Mouse (Mus musculus) kidney, embryonic 15.5 days (tissue): ENCODE data around the gene Hus1. TPM values are rescaled to one million over a fixed set of nuclear protein-coding genes. Genes with fewer than 3 reads are reported as not detected.

ENCODE experiments used
- ATAC-seq: fragments of 200-750 bp; cut with Nextera tagmentation; replicated peaks from 2 replicates; pipeline ENCODE4 v1.8.0; 2017; ENCODE audit warnings: moderate TSS enrichment; ENCODE audit not compliant: low FRiP score
- H3K27ac ChIP-seq: fragments of 300-500 bp; sonication (generic); 2 replicates; pipeline ENCODE4 v1.5.1; 2015; ENCODE audit warnings: mild to moderate bottlenecking, inconsistent platforms
- H3K27me3 ChIP-seq: fragments of 300-500 bp; sonication (generic); 2 replicates; pipeline ENCODE4 v1.6.1; 2015; ENCODE audit warnings: inconsistent platforms
- H3K36me3 ChIP-seq: fragments of 300-500 bp; sonication (generic); 2 replicates; pipeline ENCODE4 v1.6.1; 2015; ENCODE audit warnings: inconsistent platforms
- H3K4me1 ChIP-seq: fragments of 300-500 bp; sonication (generic); 2 replicates; pipeline ENCODE4 v1.6.1; 2015; ENCODE audit warnings: inconsistent platforms
- H3K4me2 ChIP-seq: fragments of 300-500 bp; sonication (generic); 2 replicates; pipeline ENCODE4 v1.6.1; 2015; ENCODE audit warnings: moderate library complexity, mild to moderate bottlenecking, inconsistent platforms
- H3K4me3 ChIP-seq: fragments of 300-500 bp; sonication (generic); replicated peaks from 2 replicates; pipeline ENCODE4 v1.5.1; 2015; ENCODE audit warnings: mild to moderate bottlenecking, inconsistent platforms
- H3K9ac ChIP-seq: fragments of 300-500 bp; sonication (generic); 2 replicates; pipeline ENCODE4 v1.6.1; 2015; ENCODE audit warnings: mild to moderate bottlenecking, inconsistent platforms
- H3K9me3 ChIP-seq: fragments of 300-500 bp; sonication (generic); replicated peaks from 2 replicates; pipeline ENCODE4 v1.6.1; 2016; ENCODE audit warnings: inconsistent platforms
- WGBS: fragments of 180-500 bp; shearing (Covaris S2); methylation state at CpG from one replicate; pipeline ENCODE4 v1.1.7; 2015; ENCODE audit warnings: mixed read lengths; 5-methylcytosine and 5-hydroxymethylcytosine counted together
- polyA plus RNA-seq: library from polyadenylated mRNA; unstranded; fragments of >200 nt; fragmentation: Nextera tagmentation; extraction: Ambion mirVana; gene quantifications from 2 replicates; pipeline ENCODE4 v1.2.1, GENCODE M21; 2015

Hus1 gene
- polyA plus RNA-seq, 1 experiment from 2014 or later: 22.1 TPM

GRCm38 (mm10) chr11:9025211-9025610 lies 14.2 kb upstream of the Hus1 start:
- no peak overlapping the region for H3K4me2 ChIP-seq
- H3K4me1 ChIP-seq: no peaks in the 10 kb centered on the region
- H3K27ac ChIP-seq: no peak overlapping the region
- H3K4me3 ChIP-seq: no peak overlapping the region
- WGBS: 78% methylated on average over 3 of the region's 3 CpGs
- H3K36me3 ChIP-seq: no peaks in the 10 kb centered on the region
- no peaks in the 10 kb centered on the region for H3K9me3 ChIP-seq
- 0 out of 2 replicates have a peak, but pooled peaks cover 3% of the 10 kb centered on the region for H3K27me3 ChIP-seq
- no peak overlapping the region for H3K9ac ChIP-seq
- ATAC-seq: no peak

- Histone ChIP-seq H3K4me2 (no peak overlapping the region), H3K4me1 (no peaks in the 10 kb centered on the region), H3K36me3 (no peaks in the 10 kb centered on the region), H3K9ac (no peak overlapping the region), H3K27me3 (0 out of 2 replicates have a peak, but pooled peaks cover 3% of the 10 kb centered on the region), H3K27ac (no peak overlapping the region), H3K9me3 (no peaks in the 10 kb centered on the region), H3K4me3 (no peak overlapping the region)
- WGBS: 79% methylated on average over 7 of the region's 7 CpGs
- no peak for ATAC-seq
These were observed 13.8 kb upstream of the Hus1 start for GRCm38 (mm10) chr11:9024782-9025181.

- no peak overlapping the region for H3K4me2 ChIP-seq
- H3K4me3 ChIP-seq: no peak overlapping the region
- H3K9me3 ChIP-seq: no peaks in the 10 kb centered on the region
- H3K4me1 ChIP-seq: no peaks in the 10 kb centered on the region
- 86% methylated on average over 5 of the region's 5 CpGs for WGBS
- H3K27me3 ChIP-seq: peaks cover 7% of the 10 kb centered on the region; the same call in 1 of the 2 replicates
- no peak overlapping the region for H3K27ac ChIP-seq
- no peak overlapping the region for H3K9ac ChIP-seq
- ATAC-seq: no peak
- H3K36me3 ChIP-seq: no peaks in the 10 kb centered on the region
These were observed 9.2 kb upstream of the Hus1 start for GRCm38 (mm10) chr11:9020207-9020606.

GRCm38 (mm10) chr11:9018491-9019267 lies 7.7 kb upstream of the Hus1 start:
- no peaks in the 10 kb centered on the region for H3K9me3 ChIP-seq
- WGBS: 79% methylated on average over 6 of the region's 6 CpGs

GRCm38 (mm10) chr11:9014740-9015139 lies 3.7 kb upstream of the Hus1 start:
- H3K4me2 ChIP-seq: no peak overlapping the region
- no peaks in the 10 kb centered on the region for H3K9me3 ChIP-seq
- H3K4me3 ChIP-seq: no peak overlapping the region
- no peaks in the 10 kb centered on the region for H3K36me3 ChIP-seq
- peaks cover 7% of the 10 kb centered on the region for H3K4me1 ChIP-seq
- H3K9ac ChIP-seq: no peak overlapping the region
- no peak for ATAC-seq
- no peak overlapping the region for H3K27ac ChIP-seq
- peaks cover 13% of the 10 kb centered on the region; the same call in 1 of the 2 replicates for H3K27me3 ChIP-seq
- WGBS: 53% methylated on average over 3 of the region's 3 CpGs

More at GRCm38 (mm10) chr11:9018491-9019267, 7.7 kb upstream of the Hus1 start:
- Histone ChIP-seq H3K27ac (no peak overlapping the region), H3K4me2 (no peak overlapping the region), H3K36me3 (no peaks in the 10 kb centered on the region), H3K4me3 (no peak overlapping the region), H3K9ac (no peak overlapping the region), H3K4me1 (no peaks in the 10 kb centered on the region), H3K27me3 (peaks cover 11% of the 10 kb centered on the region; the same call in 1 of the 2 replicates)
- no peak for ATAC-seq

GRCm38 (mm10) chr11:9011348-9011747 lies 357 bp upstream of the Hus1 start:
- ATAC-seq: peak; percentile 34; the same call in 1 of the 2 replicates
- H3K4me2 ChIP-seq: peak overlapping the region; percentile 80

GRCm38 (mm10) chr11:9010416-9010815 lies 575 bp downstream of the Hus1 start:
- peaks cover 10% of the 10 kb centered on the region; the same call in 1 of the 2 replicates for H3K27me3 ChIP-seq
- H3K4me3 ChIP-seq: peak overlapping the region; percentile 86
- peaks cover 16% of the 10 kb centered on the region for H3K4me1 ChIP-seq
- H3K9ac ChIP-seq: peak overlapping the region; percentile 82
- no peaks in the 10 kb centered on the region for H3K9me3 ChIP-seq
- H3K27ac ChIP-seq: peak overlapping the region; percentile 97
- H3K36me3 ChIP-seq: peaks cover 23% of the 10 kb centered on the region
- WGBS: under 1% methylated on average over 7 of the region's 7 CpGs
- peak; percentile 90 for ATAC-seq
- H3K4me2 ChIP-seq: peak overlapping the region; percentile 80

More at GRCm38 (mm10) chr11:9011348-9011747, 357 bp upstream of the Hus1 start:
- peak overlapping the region; percentile 97 for H3K27ac ChIP-seq
- H3K27me3 ChIP-seq: peaks cover 13% of the 10 kb centered on the region; the same call in 1 of the 2 replicates
- peaks cover 16% of the 10 kb centered on the region for H3K4me1 ChIP-seq
- H3K9ac ChIP-seq: peak overlapping the region; percentile 82
- H3K9me3 ChIP-seq: no peaks in the 10 kb centered on the region
- under 1% methylated on average over 3 of the region's 3 CpGs for WGBS
- H3K36me3 ChIP-seq: peaks cover 15% of the 10 kb centered on the region
- H3K4me3 ChIP-seq: peak overlapping the region; percentile 86

- Histone ChIP-seq H3K27me3 (peaks cover 3% of the 10 kb centered on the region; the same call in 1 of the 2 replicates), H3K4me2 (no peak overlapping the region), H3K4me1 (peaks cover 16% of the 10 kb centered on the region), H3K4me3 (no peak overlapping the region), H3K27ac (no peak overlapping the region), H3K36me3 (peaks cover 40% of the 10 kb centered on the region), H3K9me3 (no peaks in the 10 kb centered on the region), H3K9ac (no peak overlapping the region)
- ATAC-seq: no peak
- WGBS: 95% methylated on average over 5 of the region's 5 CpGs
These were observed 2.2 kb downstream of the Hus1 start for GRCm38 (mm10) chr11:9008761-9009160.

- Histone ChIP-seq H3K27me3 (no peaks in the 10 kb centered on the region; the same call in 1 of the 2 replicates), H3K27ac (no peak overlapping the region), H3K4me3 (no peak overlapping the region), H3K9me3 (no peaks in the 10 kb centered on the region), H3K4me2 (no peak overlapping the region), H3K36me3 (peaks cover 25% of the 10 kb centered on the region), H3K9ac (no peak overlapping the region), H3K4me1 (0 out of 2 replicates have a peak, but pooled peaks cover 4% of the 10 kb centered on the region)
- no peak for ATAC-seq
- WGBS: 78% methylated on average over 4 of the region's 4 CpGs
These were observed 22.9 kb downstream of the Hus1 start for GRCm38 (mm10) chr11:8988084-8988483.

- Histone ChIP-seq H3K9me3 (no peaks in the 10 kb centered on the region), H3K27me3 (no peaks in the 10 kb centered on the region; the same call in 1 of the 2 replicates), H3K4me2 (no peak overlapping the region), H3K4me1 (0 out of 2 replicates have a peak, but pooled peaks cover 4% of the 10 kb centered on the region), H3K36me3 (peaks cover 6% of the 10 kb centered on the region), H3K27ac (peak overlapping the region; percentile 49; the same call in 1 of the 2 replicates), H3K4me3 (no peak overlapping the region), H3K9ac (no peak overlapping the region)
- no peak for ATAC-seq
These were observed 24.9 kb downstream of the Hus1 start for GRCm38 (mm10) chr11:8986058-8986457.

- Histone ChIP-seq H3K4me2 (no peak overlapping the region), H3K4me3 (no peak overlapping the region), H3K36me3 (no peaks in the 10 kb centered on the region), H3K27ac (no peak overlapping the region), H3K9me3 (no peaks in the 10 kb centered on the region), H3K4me1 (0 out of 2 replicates have a peak, but pooled peaks cover 4% of the 10 kb centered on the region), H3K27me3 (no peaks in the 10 kb centered on the region; the same call in 1 of the 2 replicates), H3K9ac (no peak overlapping the region)
- no peak for ATAC-seq
- 44% methylated on average over 6 of the region's 6 CpGs for WGBS
These were observed 27.6 kb downstream of the Hus1 start for GRCm38 (mm10) chr11:8983237-8983861.

GRCm38 (mm10) chr11:8978154-8978553 lies 32.8 kb downstream of the Hus1 start:
- Histone ChIP-seq H3K4me1 (peaks cover 12% of the 10 kb centered on the region; the same call in 1 of the 2 replicates), H3K36me3 (no peaks in the 10 kb centered on the region), H3K27me3 (no peaks in the 10 kb centered on the region; the same call in 1 of the 2 replicates), H3K4me2 (no peak overlapping the region), H3K9ac (no peak overlapping the region), H3K4me3 (no peak overlapping the region), H3K9me3 (no peaks in the 10 kb centered on the region), H3K27ac (no peak overlapping the region)
- WGBS: 87% methylated on average over 4 of the region's 4 CpGs
- no peak for ATAC-seq
